Mouse (Mus musculus): ENCODE data around the gene Pate2. TPM values are rescaled to one million over a fixed set of nuclear protein-coding genes. Genes with fewer than 3 reads are reported as not detected.

The Pate2 gene
- polyA plus RNA-seq (2012; fragmentation: generic; extraction: Trizol), result under 1 TPM; 0.08 to 0.25 TPM

GRCm38 (mm10) chr9:35569571-35570534 is at the start of gene Pate2, which contains the start of gene Hyls1:
Gene Pate2, plus strand, starts transcription at chr9:35570284.
Gene Hyls1, minus strand, starts transcription at chr9:35570398.

GRCm38 (mm10) chr9:35558257-35559008 is 11.7 kb upstream of the Pate2 start, which contains the start of the genes Ddx25 and Pus3:
Gene Ddx25, minus strand, starts transcription at chr9:35558528.
Gene Pus3, plus strand, starts transcription at chr9:35558595.

GRCm38 (mm10) chr9:35611841-35612240 is 41.8 kb downstream of the Pate2 start, which contains the start of gene Pate4:
Gene Pate4, minus strand, starts transcription at chr9:35611941.

GRCm38 (mm10) chr9:35648102-35648501 is 78.0 kb downstream of the Pate2 start, which contains the start of gene Pate3:
Gene Pate3, minus strand, starts transcription at chr9:35648202.

GRCm38 (mm10) chr9:35687013-35687412 is 116.9 kb downstream of the Pate2 start, which contains the start of gene Pate1:
Gene Pate1, minus strand, starts transcription at chr9:35687390.

Other genes with a start within 250 kb of the Pate2 start
- gene Cdon, start 149.2 kb upstream of the Pate2 start, polyA plus RNA-seq (2012; fragmentation: generic; extraction: Trizol), result 1 to 10 TPM in 1 of 2 experiments, under 1 TPM in 1; 0.14 to 7.4 TPM
- gene Gm1113, start 52.0 kb upstream of the Pate2 start, polyA plus RNA-seq (2012; fragmentation: generic; extraction: Trizol), result not detected
- not detected for gene Ddx25, start 11.8 kb upstream of the Pate2 start, polyA plus RNA-seq (2012; fragmentation: generic; extraction: Trizol)
- gene Pus3, start 11.7 kb upstream of the Pate2 start, polyA plus RNA-seq (2012; fragmentation: generic; extraction: Trizol), result 1 to 10 TPM in 1 of 2 experiments, under 1 TPM in 1; 0.25 to 2.1 TPM
- 1 to 10 TPM in 1 of 2 experiments, under 1 TPM in 1; 0.46 to 5.7 TPM for gene Hyls1, start 114 bp downstream of the Pate2 start, polyA plus RNA-seq (2012; fragmentation: generic; extraction: Trizol)
- gene Pate4, start 41.7 kb downstream of the Pate2 start, polyA plus RNA-seq (2012; fragmentation: generic; extraction: Trizol), result not detected
- gene Pate3, start 77.9 kb downstream of the Pate2 start, polyA plus RNA-seq (2012; fragmentation: generic; extraction: Trizol), result not detected
- gene Pate1, start 117.1 kb downstream of the Pate2 start, polyA plus RNA-seq (2012; fragmentation: generic; extraction: Trizol), result not detected
- gene Gm17677, start 170.8 kb downstream of the Pate2 start, polyA plus RNA-seq (2012; fragmentation: generic; extraction: Trizol), result not detected
- not detected for gene Gm17727, start 207.8 kb downstream of the Pate2 start, polyA plus RNA-seq (2012; fragmentation: generic; extraction: Trizol)
- gene Gm27235, start 219.8 kb downstream of the Pate2 start, polyA plus RNA-seq (2012; fragmentation: generic; extraction: Trizol), result not detected
- gene D730048I06Rik, start 219.8 kb downstream of the Pate2 start, polyA plus RNA-seq (2012; fragmentation: generic; extraction: Trizol), result not detected